Mouse (Mus musculus) ES-Bruce4 (cell line): Measurements from ENCODE around the gene Sfxn5. TPM values are rescaled to one million over a fixed set of nuclear protein-coding genes. Genes with fewer than 3 reads are reported as not detected.

Experiments
- H3K27ac ChIP-seq: 2 replicates; pipeline ENCODE4 v1.5.1; 2012; ENCODE audit warnings: low read length, inconsistent platforms; ENCODE audit not compliant: insufficient read depth
- H3K27me3 ChIP-seq: 2 replicates; pipeline ENCODE4 v1.6.1; 2012; ENCODE audit warnings: mild to moderate bottlenecking, low read length, inconsistent platforms; ENCODE audit not compliant: control insufficient read depth, poor library complexity, insufficient read depth, severe bottlenecking
- H3K36me3 ChIP-seq: 2 replicates; pipeline ENCODE4 v1.6.1; 2012; ENCODE audit warnings: inconsistent platforms, mild to moderate bottlenecking, low read length, moderate library complexity; ENCODE audit not compliant: control insufficient read depth, poor library complexity, insufficient read depth, severe bottlenecking
- H3K4me1 ChIP-seq: one replicate; pipeline ENCODE4 v1.8.1; 2011; ENCODE audit warnings: low read length; ENCODE audit not compliant: control insufficient read depth, insufficient read depth
- H3K4me3 ChIP-seq: 2 replicates; pipeline ENCODE4 v1.5.1; 2011; ENCODE audit warnings: low read depth, mild to moderate bottlenecking, low read length
- H3K9ac ChIP-seq: 2 replicates; pipeline ENCODE4 v1.6.1; 2012; ENCODE audit warnings: low read depth, mild to moderate bottlenecking, inconsistent platforms; ENCODE audit not compliant: poor library complexity, severe bottlenecking
- H3K9me3 ChIP-seq: replicated peaks from 2 replicates; pipeline ENCODE4 v1.6.1; 2012; ENCODE audit warnings: mild to moderate bottlenecking, low read length, inconsistent platforms; ENCODE audit not compliant: control insufficient read depth, poor library complexity, insufficient read depth, severe bottlenecking
- CTCF ChIP-seq: IDR thresholded peaks from one replicate; pipeline ENCODE4 v1.8.1; 2011; ENCODE audit warnings: low read depth, low read length
- EP300 ChIP-seq: IDR thresholded peaks from 2 replicates; pipeline ENCODE4 v1.6.1; 2011; ENCODE audit warnings: low read depth, low read length; ENCODE audit not compliant: insufficient read depth
- POLR2A ChIP-seq: IDR thresholded peaks from one replicate; pipeline ENCODE4 v1.8.1; 2011; ENCODE audit warnings: low read length; ENCODE audit not compliant: insufficient read depth
- polyA plus RNA-seq: library from polyadenylated mRNA; stranded (reverse); fragments of >200 nt; gene quantifications from 2 replicates; pipeline ENCODE4 v1.2.4, GENCODE M21; 2011; ENCODE audit warnings: low read depth; ENCODE audit not compliant: missing spikeins, insufficient read depth, insufficient read length

Gene Sfxn5
- polyA plus RNA-seq, 1 experiment = 6.0 TPM

DNA sequence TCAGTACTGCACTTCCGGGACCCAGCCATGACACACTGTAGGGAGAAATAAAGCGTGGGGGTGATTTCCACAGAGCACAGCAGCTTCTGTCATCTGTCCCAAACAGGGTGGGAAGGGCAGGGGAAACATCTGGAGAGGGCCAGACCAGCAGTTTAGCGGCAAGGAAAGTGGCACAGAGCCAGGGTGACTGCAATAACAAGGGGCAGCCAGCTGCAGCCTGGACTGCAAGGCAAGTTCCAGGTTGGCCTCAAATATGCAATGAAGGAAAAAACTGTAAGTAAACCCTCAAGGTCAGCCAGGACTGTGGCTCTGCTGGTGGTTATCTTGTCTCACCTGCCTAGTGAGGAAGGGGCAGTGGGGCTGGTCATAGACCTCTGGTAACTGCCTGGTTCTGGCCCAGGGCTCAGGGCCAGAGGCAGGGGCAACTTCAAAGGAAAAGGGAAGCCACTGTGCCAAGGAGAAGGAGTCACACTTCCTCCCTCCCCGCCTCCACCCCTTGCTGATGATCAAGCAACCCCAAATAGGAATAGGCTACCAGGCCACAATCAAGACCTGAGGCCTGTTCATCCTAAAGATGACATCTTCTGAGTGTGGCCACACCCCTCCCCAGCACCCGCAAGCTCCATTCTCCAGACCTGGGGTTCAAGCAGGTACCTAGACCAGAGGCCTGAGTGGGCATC is 36.1 kb upstream of the Sfxn5 start:
- Histone ChIP-seq H3K9me3 (no peaks in the 10 kb centered on the region), H3K4me3 (no peak overlapping the region), H3K27me3 (no peaks in the 10 kb centered on the region), H3K4me1 (no peaks in the 10 kb centered on the region), H3K9ac (no peak overlapping the region), H3K36me3 (no peaks in the 10 kb centered on the region), H3K27ac (no peak overlapping the region)
- TF ChIP-seq POLR2A (no peak), CTCF (no peak), EP300 (no peak)

- Histone ChIP-seq H3K9me3 (no peaks in the 10 kb centered on the region), H3K36me3 (no peaks in the 10 kb centered on the region), H3K9ac (no peak overlapping the region), H3K4me3 (no peak overlapping the region), H3K4me1 (no peaks in the 10 kb centered on the region), H3K27me3 (no peaks in the 10 kb centered on the region), H3K27ac (no peak overlapping the region)
- TF ChIP-seq CTCF = no peak
- TF ChIP-seq EP300 = no peak
- no peak for TF ChIP-seq POLR2A
Measured at GRCm38 (mm10) chr6:85368722-85369121, 35.5 kb upstream of the Sfxn5 start.

DNA sequence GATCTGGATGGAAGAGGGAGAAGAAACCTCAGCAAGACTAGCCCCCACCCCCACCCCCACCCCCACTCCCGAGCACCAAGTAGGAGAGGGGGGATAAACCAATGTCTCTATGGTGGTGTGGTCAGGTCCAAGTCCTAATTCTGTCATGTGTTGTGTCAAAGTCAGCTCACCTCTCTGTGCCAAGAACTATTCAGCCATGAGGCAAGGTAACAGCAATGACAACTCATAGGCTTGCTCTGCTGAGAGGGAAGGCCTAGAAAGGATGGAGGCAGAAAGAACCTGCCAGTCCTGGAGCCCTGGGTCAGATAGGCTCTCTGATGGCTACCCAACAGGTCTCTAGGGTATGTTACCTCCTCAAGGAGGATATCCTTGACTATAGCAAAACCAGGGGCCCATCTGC is 34.9 kb upstream of the Sfxn5 start:
- Histone ChIP-seq H3K9ac (no peak overlapping the region), H3K27ac (no peak overlapping the region), H3K36me3 (no peaks in the 10 kb centered on the region), H3K4me3 (no peak overlapping the region), H3K9me3 (no peaks in the 10 kb centered on the region), H3K4me1 (no peaks in the 10 kb centered on the region), H3K27me3 (no peaks in the 10 kb centered on the region)
- TF ChIP-seq POLR2A (no peak), EP300 (no peak), CTCF (no peak)

DNA sequence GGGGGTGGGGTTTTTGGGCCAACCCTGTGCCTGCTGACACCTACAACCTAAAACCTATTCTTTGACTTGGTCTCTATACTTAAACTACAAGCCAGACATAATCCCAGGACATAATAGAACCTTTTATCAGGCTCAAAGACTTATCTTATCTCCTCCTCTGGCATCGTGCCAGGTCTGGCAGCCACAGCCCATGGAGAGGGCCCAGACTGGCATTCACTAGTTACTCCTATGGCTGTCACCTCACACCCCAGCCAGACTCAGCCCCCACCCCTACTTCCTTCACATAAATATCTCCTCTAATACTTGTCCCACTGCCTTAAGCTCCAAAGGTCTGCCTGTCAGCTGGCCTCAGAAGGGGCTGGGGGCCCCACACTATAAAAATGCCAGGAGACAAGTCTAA is 33.2 kb upstream of the Sfxn5 start:
- no peak overlapping the region for H3K27ac ChIP-seq
- no peaks in the 10 kb centered on the region for H3K36me3 ChIP-seq
- H3K4me3 ChIP-seq = no peak overlapping the region
- H3K9ac ChIP-seq = no peak overlapping the region
- TF ChIP-seq POLR2A (no peak), EP300 (no peak), CTCF (no peak)
- no peaks in the 10 kb centered on the region for H3K4me1 ChIP-seq
- no peaks in the 10 kb centered on the region for H3K27me3 ChIP-seq
- H3K9me3 ChIP-seq = no peaks in the 10 kb centered on the region

DNA sequence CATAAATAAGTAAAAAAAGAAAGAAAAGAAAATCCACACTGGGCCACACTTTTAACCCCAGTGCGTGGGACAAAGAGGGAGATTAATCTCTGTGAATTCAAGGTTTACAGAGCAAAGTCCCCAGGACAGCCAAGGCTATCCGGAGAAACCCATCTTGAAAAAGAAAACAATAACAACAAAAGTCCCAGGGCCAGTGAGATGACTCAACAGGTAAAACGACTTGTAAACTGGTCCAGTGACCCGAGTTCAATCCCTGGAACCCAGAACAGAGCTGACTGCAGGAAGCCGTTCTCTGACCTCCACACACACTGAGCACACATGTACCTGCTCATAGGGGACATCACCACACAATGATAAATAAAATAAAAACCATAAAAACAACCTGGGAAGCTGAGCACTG is 31.2 kb upstream of the Sfxn5 start:
- Histone ChIP-seq H3K9me3 (no peaks in the 10 kb centered on the region), H3K36me3 (no peaks in the 10 kb centered on the region), H3K27me3 (no peaks in the 10 kb centered on the region), H3K4me3 (no peak overlapping the region), H3K9ac (no peak overlapping the region), H3K27ac (no peak overlapping the region), H3K4me1 (no peaks in the 10 kb centered on the region)
- TF ChIP-seq EP300 (no peak), CTCF (no peak), POLR2A (no peak)

DNA sequence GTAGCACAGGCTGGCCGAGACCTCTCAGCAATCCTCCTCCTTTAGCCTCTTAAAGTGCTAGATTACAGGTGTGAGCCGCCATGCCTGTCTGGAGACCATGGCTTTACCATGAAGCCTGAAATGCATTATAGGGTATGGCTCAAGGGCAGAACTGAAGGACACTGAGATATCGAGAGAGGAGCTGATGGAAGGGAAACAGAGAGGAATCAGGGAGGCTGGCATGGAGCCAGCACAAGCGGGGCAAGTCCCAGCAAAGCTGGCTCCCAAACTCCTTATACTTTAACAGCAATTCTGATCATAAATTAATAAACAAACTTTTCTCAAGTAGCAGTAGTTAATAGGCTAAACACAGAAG is 30.7 kb upstream of the Sfxn5 start:
- Histone ChIP-seq H3K9ac (no peak overlapping the region), H3K4me1 (no peaks in the 10 kb centered on the region), H3K27me3 (no peaks in the 10 kb centered on the region), H3K27ac (no peak overlapping the region), H3K4me3 (no peak overlapping the region), H3K9me3 (no peaks in the 10 kb centered on the region), H3K36me3 (no peaks in the 10 kb centered on the region)
- no peak for TF ChIP-seq POLR2A
- TF ChIP-seq CTCF = no peak
- TF ChIP-seq EP300 = no peak
